Mouse (Mus musculus): Measurements from ENCODE around the gene Izumo4. TPM values are rescaled to one million over a fixed set of nuclear protein-coding genes. Genes with fewer than 3 reads are reported as not detected.

The Izumo4 gene
- polyA plus RNA-seq, 1 experiment: 10.8 TPM

DNA sequence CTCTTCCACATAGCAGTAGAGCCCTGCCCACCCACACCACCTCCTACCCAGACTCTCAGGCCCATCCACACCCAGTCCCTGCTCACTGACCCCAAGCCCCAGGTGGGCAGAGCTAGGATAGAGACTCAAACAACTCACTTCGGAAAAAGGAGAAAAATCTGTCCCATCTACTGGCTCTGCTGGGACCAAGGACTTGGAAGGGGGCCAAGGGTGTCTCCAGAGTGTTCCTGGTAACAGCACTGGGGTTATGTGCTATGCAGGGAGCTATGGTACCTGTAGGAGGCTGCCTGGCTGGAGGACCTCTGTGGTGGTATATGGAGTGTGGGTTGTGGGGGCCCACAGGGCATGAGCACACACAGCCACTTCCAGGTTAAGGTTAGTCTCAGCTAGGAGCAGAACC is 15.3 kb downstream of the Izumo4 start:
- TF ChIP-seq GATA1 (IDR thresholded peaks at IDR 0.05; ENCODE audit: low read length): no peak

DNA sequence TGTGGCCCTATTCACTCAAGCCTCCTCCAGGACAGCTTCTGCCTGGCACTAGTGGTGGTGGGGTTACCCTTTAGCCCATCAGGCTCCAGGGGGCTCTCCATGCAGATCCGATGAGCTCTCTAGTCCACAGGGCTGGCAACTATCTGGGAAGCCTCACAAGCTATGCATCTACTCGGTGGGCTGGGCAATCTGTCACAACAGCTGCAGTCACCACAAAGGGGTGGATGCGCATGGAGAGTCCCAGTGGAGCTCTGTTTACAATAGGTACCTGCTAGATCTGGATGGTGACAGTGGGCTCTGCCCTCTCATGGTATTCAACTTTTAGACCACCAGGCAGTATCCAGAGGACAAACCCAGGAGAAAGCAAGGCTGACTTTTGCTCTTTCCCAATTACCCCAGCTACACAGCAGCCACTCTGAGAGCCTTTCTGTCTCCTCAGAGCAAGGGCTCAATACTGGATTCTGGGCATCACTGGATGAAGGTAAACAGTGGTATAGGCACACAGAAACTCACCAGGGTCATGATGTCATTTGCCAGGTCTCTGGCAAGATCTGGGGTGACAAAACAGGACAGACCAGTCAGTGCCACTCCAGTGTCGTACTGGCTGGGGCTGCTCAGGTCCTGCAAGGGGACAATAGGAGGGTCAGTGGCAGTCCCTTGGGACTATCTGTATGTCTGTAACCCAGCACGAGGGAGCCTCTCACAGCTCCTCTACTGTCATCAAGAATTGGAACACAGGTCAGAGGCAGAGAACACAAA is 25.6 kb downstream of the Izumo4 start:
- no peak for TF ChIP-seq GATA1 (IDR thresholded peaks at IDR 0.05; ENCODE audit: low read length)

DNA sequence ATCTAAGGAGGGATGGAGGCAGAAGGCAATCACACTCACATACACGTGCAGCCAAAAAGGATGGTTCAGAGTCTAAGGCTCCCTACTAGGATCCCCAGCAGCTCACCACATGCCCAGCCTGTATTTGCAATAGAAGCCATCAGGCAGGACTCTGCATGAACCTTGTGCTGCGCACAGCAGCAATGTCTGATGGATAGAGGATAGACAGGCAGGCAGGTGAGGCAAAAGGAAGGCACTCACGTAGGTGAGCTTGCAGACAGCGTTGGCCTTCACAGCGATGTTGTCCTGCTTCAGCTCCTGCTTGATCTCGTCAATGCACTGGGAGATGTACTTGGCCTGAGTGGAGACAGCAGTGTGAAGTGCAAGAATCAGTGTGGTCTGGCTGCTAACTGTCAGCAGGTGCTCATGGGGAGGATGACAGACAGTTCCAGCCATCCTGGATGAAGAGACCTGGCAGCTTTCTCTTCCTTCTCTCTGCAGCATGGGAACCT is 30.7 kb downstream of the Izumo4 start:
- no peak for TF ChIP-seq GATA1 (IDR thresholded peaks at IDR 0.05; ENCODE audit: low read length)

DNA sequence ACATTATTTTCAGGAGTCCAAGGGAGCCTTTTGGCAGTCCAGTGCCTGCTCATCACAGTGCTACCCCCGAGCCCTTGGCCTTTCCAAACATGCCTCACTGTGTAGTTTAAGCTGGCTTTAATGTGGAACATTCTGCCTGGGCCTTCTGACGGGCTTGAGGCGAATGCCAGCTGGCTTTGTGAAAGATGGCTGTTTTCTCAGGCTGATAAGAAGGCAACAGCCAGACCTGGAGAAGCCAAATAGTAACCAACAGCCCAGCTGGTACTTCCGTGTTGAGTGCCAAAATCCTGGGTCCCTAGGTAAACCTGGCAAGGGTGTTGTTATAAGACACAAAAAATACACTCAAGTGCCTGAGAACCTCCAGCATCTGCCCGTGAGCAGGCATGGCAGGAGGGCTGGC is 34.7 kb downstream of the Izumo4 start:
- no peak for TF ChIP-seq GATA1 (IDR thresholded peaks at IDR 0.05; ENCODE audit: low read length)

DNA sequence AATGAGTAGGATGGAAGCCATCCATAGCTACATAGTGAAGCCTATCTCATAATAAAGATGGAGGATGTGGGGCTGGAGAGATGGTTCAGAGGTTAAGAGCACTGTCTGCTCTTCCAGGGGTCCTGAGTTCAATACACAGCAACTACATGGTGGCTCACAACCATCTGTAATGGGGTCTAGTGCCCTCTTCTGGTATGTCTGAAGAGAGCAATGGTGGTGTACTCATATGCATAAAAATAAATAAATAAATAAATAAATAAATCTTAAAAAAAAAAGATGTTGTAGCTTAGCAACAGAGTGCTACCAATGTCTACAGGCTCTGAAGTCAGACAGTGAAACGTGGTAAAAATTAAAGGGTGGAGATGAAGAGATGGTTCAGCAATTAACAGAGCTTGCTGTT is 36.7 kb downstream of the Izumo4 start:
- no peak for TF ChIP-seq GATA1 (IDR thresholded peaks at IDR 0.05; ENCODE audit: low read length)

DNA sequence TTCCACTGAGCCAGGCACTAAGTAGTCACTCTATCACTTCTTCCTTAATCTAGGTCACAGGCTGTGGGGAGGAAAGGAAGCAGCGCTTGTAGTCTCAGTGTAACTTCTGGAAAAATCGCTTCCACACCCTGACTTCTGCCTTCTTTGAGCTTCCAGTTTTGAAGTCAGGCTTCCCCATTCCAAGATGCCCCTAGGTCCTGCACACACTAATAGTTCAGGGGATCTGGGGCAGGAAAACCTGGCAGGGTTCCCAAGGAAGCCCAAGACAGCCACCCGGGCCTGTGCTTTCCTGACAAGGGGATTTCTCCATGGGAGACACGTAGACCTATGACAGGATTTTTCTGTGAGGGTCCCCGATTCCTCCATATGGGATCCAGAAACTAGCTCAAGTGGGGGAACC is 39.2 kb downstream of the Izumo4 start:
- TF ChIP-seq GATA1 (IDR thresholded peaks at IDR 0.05; ENCODE audit: low read length): no peak

DNA sequence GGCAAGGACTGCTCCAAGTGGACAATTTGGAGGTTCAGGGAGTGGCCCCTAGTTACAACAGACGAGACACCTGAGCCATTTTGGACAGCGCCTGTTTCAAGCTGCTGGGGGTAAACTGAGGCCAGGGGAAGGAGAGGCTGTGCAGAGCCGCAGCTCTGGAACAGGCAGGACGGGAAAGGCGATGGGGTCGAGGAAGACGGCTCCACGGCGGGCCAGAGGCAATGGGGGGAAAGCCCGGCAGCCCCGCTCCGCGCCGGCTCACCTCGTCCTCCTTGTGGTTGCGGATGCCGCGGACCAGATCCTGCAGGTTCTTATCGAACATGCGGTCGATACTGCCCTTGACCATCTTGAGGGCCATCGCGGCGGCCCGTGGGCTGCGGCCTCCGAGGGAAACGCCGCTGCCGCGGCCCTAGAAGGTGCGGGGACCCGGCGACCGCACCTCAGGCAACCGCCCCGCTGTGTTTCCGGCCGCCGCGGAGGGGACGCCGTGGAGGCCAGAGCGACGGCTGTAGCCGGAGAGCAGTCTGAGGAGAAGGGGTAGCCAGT is 39.7 kb downstream of the Izumo4 start:
- TF ChIP-seq GATA1 (IDR thresholded peaks at IDR 0.05; ENCODE audit: low read length): no peak

DNA sequence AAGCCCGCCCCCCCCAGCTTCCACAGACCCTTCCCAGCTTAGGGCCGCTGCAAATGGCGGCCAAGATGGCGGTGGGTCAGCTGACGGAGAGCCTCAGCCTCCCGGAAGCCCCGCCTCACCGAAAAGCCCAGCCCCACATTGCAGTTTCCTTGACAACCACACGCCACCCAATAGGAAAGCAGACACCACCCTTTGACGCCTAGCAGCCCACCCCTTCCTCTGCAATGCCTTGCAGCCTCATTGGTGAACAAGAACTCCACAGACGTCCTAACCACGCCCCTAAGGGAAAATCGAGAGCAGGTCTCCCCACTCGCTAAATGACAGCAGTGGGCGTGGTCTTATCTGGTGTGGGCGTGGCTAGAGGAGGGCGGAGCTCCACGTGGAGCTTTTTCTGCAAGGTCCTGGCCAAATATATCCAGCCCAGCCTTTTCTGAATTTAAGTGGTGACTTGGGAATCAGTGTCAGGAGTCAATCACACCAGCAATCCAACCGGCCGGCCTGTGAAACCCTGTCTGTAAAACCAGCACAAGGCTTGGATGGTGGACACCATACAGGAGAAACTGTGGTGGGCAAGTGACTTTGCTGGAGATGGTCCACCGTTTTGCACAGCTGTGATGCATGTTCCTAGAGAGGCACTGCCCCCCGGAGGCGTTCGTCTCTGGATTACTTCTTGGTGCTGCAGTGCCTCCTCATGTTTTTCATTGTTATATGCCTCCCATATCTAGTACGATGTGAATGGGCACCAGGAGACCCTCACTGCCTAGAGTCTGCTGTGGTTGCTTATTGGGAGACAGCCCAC is 40.4 kb downstream of the Izumo4 start, which contains the start of gene Ap3d1:
Gene Ap3d1, minus strand, starts transcription at position 85 of the 799 bp plus-strand sequence.
- TF ChIP-seq GATA1 (IDR thresholded peaks at IDR 0.05; ENCODE audit: low read length): no peak

DNA sequence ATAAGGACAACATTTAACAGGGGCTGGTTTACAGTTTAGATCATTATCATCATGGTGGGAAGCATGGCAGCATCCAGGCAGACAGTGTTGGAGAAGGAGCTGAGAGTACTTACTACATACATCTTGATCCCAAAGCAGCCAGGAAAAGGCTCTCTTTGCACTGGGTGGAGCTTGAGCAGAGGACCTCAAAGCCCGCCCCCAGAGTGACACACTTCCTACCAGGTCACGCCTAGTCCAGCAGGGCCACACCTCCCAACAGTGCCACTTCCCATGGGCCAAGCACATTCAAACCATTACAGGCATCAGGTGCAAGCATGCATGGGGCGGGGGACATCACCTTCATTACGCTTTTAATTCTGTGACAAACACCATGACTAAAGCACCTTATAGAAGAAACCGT is 42.3 kb downstream of the Izumo4 start:
- TF ChIP-seq GATA1 (IDR thresholded peaks at IDR 0.05; ENCODE audit: low read length): no peak

DNA sequence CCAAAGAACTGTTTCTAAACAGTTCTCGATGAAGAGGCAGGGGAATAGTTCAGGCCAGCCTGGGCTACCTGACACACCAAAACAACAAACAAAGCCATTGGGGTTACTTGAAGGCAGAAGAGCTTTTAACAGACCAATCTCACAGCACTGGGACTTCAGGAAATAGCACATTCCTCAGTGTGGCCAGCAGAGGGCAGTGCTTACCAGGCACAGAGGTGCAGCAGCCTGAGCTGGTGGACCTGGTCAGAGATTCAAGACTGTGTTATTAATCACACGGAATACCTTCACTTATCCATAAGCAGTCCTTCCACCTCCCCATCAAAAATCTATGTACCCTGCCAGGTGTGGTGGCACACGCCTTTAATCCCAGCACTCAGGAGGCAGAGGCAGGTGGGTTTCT is 45.4 kb downstream of the Izumo4 start:
- no peak for TF ChIP-seq GATA1 (IDR thresholded peaks at IDR 0.05; ENCODE audit: low read length)

DNA sequence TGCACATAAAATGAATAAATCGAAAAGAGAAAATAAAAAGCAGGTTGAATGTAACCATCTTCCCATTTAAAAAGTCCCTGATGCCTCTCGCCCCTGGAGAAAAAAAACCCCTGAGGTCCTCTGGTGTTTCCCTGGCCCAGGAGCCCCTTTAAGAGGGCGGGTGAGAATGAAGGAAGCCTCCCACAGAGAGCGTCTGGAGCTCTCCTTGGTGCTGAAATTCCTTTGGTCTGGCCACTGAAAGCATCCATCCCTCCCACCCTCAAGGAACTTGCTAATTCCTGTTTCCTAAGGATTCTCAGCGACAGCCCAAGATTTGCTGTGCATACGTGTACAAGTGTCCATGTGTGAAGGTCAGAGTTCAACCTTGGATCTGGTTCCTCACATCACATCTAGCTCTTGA is 46.6 kb downstream of the Izumo4 start:
- no peak for TF ChIP-seq GATA1 (IDR thresholded peaks at IDR 0.05; ENCODE audit: low read length)

DNA sequence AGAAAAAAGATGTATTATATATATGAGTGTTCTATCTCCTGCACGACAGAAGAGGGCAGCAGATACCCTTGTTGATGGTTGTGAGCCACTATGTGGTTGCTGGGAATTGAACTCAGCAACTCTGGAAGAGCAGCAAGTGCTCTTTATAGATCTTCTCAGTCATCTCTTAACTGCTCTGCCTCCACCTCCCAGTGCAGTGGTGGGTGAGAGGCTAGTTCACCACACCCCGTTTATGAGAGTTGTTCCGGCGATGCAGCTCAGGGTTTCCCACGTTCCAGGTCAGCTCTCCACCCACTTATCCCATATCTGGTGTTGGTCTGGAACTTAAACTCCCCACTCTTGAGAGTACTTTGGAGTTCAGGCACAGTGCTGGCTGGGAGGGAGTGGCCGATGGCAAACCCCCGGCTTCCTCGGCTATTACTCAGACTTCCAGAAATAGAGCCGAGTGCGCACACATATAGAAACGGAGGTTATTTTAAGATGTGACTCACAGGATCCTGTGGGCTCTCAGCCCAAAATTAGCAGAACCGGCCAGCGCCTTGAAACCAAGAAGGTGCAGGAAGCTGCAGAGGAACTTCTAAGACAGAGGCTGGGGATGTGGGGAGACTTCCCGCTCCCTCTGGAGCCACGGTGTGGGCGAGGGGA is 49.3 kb downstream of the Izumo4 start:
- TF ChIP-seq GATA1 (IDR thresholded peaks at IDR 0.05; ENCODE audit: low read length): no peak

DNA sequence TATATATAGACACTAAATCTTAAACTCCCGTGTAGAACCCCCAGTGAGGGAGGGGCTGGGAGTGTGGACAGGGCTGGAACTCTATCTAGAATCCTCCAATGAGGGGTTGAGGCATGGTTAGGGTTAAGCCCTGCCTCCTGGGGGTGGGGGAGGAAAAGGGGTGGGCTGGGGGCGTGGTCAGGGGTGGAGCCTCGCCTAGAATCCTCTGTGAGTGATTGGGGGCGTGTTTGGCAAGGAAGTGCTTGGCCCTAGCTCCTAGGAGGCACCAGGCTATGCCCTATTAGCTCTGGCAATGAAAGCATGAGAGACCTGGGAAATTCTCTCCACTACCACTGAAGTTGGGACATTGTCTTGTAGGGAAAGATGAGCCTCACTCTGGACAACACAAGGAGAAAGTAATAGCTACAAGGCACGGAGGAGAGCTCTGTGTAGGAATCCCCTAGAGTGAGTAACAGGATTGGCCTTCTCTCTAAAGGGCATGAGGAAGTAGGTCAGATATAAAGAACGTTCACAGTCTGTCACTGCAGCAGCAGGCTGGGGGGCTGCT is 50.2 kb downstream of the Izumo4 start:
- TF ChIP-seq GATA1 (IDR thresholded peaks at IDR 0.05; ENCODE audit: low read length): no peak

DNA sequence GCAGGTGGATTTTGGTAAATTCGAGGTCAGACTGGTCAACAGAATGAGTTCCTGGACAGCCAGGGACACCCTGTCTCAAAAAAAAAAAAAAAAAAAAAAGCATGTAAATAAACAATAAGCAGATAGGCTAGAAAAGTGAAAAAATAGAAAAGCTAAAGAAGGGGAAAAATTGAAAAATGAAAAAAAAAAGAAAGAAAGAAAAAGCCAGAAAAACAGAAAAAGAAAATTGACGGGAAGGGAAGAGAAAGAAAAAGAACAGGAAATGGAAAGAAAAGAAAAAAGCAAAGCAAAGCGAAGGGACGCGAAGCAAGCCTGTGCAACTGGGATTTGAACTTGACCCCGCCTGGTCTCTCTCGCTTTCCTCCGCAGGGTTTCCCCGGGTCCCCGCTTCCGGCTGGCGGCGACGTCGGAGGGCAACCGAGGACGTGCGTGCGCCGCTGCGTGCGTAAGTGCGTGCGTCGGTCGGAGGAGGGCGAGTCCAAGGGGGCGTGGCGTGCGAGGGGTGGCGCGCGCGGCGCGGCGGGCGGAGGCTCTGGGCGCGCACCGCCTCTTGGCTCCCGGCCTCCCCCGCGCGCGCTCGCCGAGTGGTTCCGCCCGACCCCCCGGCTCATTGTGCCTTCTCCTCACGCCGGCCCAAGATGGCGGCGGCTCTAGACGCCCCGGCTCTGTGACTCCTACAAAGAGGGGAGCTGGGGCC is 52.8 kb downstream of the Izumo4 start, which contains the start of gene Dot1l:
Gene Dot1l, plus strand, starts transcription at position 613 of the 697 bp plus-strand sequence.
- TF ChIP-seq GATA1 (IDR thresholded peaks at IDR 0.05; ENCODE audit: low read length): no peak

Other genes starting within 250 kb of the Izumo4 start
- gene Onecut3, start 207.3 kb upstream of the Izumo4 start, polyA plus RNA-seq (2012): not detected in 2 replicates
- gene Atp8b3, start 163.1 kb upstream of the Izumo4 start, polyA plus RNA-seq (2012): 0.03 TPM in 2 replicates
- 181 and 226 TPM in 2 replicates for gene Rexo1, start 140.6 kb upstream of the Izumo4 start, polyA plus RNA-seq (2012)
- gene Klf16, start 124.9 kb upstream of the Izumo4 start, polyA plus RNA-seq (2012): 107 and 125 TPM in 2 replicates
- 591 and 822 TPM in 2 replicates for gene Abhd17a, start 111.8 kb upstream of the Izumo4 start, polyA plus RNA-seq (2012)
- gene Scamp4, start 99.3 kb upstream of the Izumo4 start, polyA plus RNA-seq (2012): 68.3 and 79.9 TPM in 2 replicates
- gene Adat3, start 99.3 kb upstream of the Izumo4 start, polyA plus RNA-seq (2012): 24.6 and 31.6 TPM in 2 replicates
- gene Gm49322, start 96.2 kb upstream of the Izumo4 start, polyA plus RNA-seq (2012): 2.0 and 3.1 TPM in 2 replicates
- gene Csnk1g2, start 79.3 kb upstream of the Izumo4 start, polyA plus RNA-seq (2012): 480 and 522 TPM in 2 replicates
- gene Btbd2, start 45.1 kb upstream of the Izumo4 start, polyA plus RNA-seq (2012): 103 and 127 TPM in 2 replicates
- gene Mknk2, start 24.1 kb upstream of the Izumo4 start, polyA plus RNA-seq (2012): 410 and 459 TPM in 2 replicates
- 30.7 and 34.7 TPM in 2 replicates for gene Mob3a, start 207 bp upstream of the Izumo4 start, polyA plus RNA-seq (2012)
- gene Ap3d1, start 40.1 kb downstream of the Izumo4 start, polyA plus RNA-seq (2012): 37.8 and 38.4 TPM in 2 replicates
- gene Dot1l, start 53.0 kb downstream of the Izumo4 start, polyA plus RNA-seq (2012): 127 and 130 TPM in 2 replicates
- 777 and 944 TPM in 2 replicates for gene Sf3a2, start 96.0 kb downstream of the Izumo4 start, polyA plus RNA-seq (2012)
- gene Plekhj1, start 96.4 kb downstream of the Izumo4 start, polyA plus RNA-seq (2012): 234 and 304 TPM in 2 replicates
- 2.3 TPM in 2 replicates for gene Amh, start 103.1 kb downstream of the Izumo4 start, polyA plus RNA-seq (2012)
- gene Jsrp1, start 111.3 kb downstream of the Izumo4 start, polyA plus RNA-seq (2012): 0.11 TPM in 1 of 2 replicates, not detected in the other
- 1,739 and 1,884 TPM in 2 replicates for gene Oaz1, start 124.5 kb downstream of the Izumo4 start, polyA plus RNA-seq (2012)
- not detected in 2 replicates for gene Lingo3, start 141.9 kb downstream of the Izumo4 start, polyA plus RNA-seq (2012)
- 360 and 413 TPM in 2 replicates for gene Lsm7, start 153.0 kb downstream of the Izumo4 start, polyA plus RNA-seq (2012)
- 125 and 130 TPM in 2 replicates for gene Sppl2b, start 153.1 kb downstream of the Izumo4 start, polyA plus RNA-seq (2012)
- 0.02 and 0.04 TPM in 2 replicates for gene Tmprss9, start 169.7 kb downstream of the Izumo4 start, polyA plus RNA-seq (2012)
- gene Timm13, start 198.8 kb downstream of the Izumo4 start, polyA plus RNA-seq (2012): 399 and 510 TPM in 2 replicates
- gene Lmnb2, start 216.1 kb downstream of the Izumo4 start, polyA plus RNA-seq (2012): not detected in 2 replicates
- gene Gadd45b, start 227.9 kb downstream of the Izumo4 start, polyA plus RNA-seq (2012): 0.55 and 1.3 TPM in 2 replicates